Mouse (Mus musculus) liver (tissue): Measurements from ENCODE around the gene Larp4b.

ENCODE experiments used
- DNase-seq: peaks from one replicate; pipeline ENCODE4 v3.0.0-alpha.2; 2020; ENCODE audit warnings: mixed read lengths

The Larp4b gene

DNA sequence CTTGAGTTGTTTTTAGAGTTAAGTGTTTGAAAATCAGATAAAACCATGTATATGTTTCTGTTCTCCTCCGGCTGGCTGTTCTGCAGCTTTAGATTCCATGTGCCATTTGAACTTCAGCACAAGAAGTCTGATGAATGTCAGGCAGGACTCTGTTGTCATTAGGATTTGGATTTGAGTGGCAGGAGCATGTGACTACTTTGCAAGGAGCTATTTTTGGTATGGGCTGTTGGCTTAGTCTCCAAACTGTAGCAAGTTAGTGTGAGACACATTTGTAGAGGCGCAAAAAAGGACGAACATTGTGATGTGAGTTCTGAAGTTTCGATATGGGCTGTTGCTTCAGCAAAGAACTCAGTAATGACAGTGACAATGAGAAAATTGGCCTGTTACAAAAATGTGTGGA is 34.0 kb downstream of the Larp4b start:
- DNase-seq = no peak

DNA sequence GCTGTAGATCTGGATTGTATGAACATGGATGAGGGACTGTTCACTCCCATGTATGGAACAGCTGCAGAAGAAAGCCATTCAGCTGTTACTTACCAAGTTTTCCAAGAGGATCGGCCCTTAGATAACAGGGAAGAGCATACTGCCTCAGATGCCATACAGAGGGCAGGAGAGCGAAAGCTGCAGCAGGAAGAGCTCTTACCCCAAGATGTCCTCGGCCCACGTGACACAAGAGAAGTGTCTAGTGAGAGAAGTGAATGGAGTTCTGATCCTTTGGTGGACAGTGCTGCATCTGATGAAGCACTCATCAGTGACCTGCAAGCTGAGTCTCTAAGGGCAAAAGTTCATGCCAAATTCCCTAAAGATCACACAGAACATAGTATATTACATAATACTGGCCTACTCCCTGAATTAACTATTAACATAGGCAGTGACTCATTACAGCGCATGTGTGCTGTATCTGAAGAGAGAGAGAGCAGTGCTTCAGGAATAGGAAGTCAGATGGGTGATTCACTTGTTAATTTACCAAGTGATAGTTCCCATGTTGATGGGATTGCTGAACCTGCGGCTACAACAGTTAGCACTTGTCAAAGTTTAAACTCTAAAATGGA is 35.1 kb downstream of the Larp4b start:
- no peak for DNase-seq

DNA sequence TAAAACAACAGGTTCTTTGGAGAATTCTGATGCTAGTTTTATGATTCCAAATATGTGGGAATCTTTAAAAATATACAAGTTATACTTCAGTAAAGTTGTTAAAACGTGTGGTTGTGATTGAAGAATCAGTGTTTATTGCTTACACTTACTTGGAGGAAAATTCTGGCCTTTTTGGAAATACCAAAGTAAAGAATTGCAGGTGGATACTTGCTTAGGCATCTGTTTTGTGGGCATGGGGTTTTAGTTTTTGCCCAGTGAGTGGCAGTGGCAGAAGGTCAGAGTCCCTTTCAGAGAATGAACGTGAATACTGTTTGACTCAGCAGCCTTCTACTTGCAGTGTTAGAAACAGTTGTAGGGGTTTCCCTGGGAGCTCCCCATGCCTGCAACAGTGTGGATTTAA is 40.7 kb downstream of the Larp4b start:
- DNase-seq = no peak

DNA sequence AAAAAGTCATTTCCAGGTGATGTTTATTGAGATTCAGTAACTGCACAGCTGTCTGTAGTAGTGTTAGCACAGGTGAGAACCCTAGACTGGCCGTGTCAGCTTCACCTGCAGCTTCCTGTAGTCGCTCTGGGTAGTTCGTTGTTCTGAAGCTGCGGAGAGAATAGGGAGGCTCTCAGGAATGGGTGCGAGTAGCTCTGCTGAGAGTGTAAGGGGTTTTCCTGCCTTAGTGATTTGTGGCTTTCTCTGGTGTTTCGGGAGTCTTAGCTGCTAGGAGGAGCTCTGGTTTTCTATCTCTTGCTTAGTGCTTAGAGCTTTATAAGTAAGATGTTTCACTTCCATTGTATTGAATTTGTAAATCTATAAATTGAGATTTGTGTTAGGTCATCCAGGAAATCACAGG is 42.4 kb downstream of the Larp4b start:
- no peak for DNase-seq

- DNase-seq = no peak
Observed at GRCm38 (mm10) chr13:9136733-9137132, 43.1 kb downstream of the Larp4b start.

DNA sequence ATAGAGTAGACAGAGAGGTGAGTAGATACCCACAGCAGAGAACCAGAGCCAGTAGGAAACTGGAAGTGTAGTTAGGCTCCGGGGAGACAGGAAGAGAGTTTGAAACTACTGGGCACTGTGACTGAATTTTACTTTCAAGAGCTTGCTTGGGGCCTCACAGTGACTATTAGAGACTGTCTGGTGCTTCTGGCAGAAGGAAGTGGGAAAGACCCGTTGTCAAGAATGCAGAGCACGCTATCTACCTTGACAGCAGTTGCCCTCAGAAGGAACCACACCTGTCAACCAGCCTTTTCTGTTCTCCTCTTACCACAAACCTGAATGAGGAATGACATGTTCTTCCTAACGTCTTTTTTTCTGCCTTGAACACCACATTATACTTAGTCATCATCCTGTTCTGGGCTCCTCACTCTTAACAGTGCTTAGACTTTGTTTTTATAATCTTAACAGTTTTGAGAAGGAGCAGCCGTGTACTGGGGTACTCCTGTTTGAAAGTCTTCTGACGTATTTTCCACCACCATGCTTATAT is 45.8 kb downstream of the Larp4b start:
- no peak for DNase-seq

DNA sequence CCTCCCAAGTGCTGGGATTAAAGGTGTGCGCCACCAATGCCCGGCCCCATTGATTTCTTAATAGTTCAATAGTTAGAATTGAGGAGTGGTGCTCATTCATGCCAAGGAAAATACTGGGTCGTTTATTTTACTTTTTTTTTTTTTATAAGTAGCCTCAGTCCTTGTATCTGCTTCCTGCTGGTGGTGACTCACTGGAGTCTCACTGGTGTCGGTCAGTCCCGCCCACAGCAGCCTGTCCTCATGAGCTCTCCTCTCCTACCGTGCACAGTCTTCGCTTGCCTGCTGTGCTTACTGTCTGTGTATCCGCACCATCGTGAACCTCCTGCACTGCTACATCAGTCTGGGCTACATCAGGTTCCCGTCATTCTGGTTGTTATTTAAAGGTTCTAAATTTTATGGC is 46.5 kb downstream of the Larp4b start:
- DNase-seq = no peak

DNA sequence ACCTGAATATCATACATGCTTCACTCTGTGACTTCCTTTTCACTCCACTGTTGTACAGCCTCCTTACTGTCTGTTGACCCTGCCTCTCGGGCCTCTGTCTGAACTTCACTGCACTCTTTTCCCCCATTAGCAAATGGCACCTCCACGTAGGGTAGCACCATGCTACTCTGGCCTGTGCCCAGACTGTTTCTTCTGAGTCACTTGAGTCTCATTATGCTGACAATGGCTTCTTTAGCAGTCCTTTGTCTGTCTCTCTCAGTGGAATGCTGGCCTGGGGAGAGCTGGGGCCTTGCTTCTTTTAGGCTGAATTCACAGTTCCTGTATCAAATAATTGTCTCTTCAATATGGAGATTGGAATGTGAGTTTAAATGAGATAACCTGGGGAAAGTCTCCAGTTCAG is 48.7 kb downstream of the Larp4b start:
- no peak for DNase-seq

- no peak for DNase-seq
Observed at GRCm38 (mm10) chr13:9148830-9149229, 55.1 kb downstream of the Larp4b start.

GRCm38 (mm10) chr13:9149473-9150217 is 56.0 kb downstream of the Larp4b start:
- DNase-seq = no peak

- DNase-seq = no peak
Observed at GRCm38 (mm10) chr13:9151100-9151499, 57.4 kb downstream of the Larp4b start.

- no peak for DNase-seq
Observed at GRCm38 (mm10) chr13:9151619-9152018, 57.9 kb downstream of the Larp4b start.

GRCm38 (mm10) chr13:9152267-9152666 is 58.6 kb downstream of the Larp4b start:
- no peak for DNase-seq

GRCm38 (mm10) chr13:9153803-9154202 is 60.1 kb downstream of the Larp4b start:
- no peak for DNase-seq

DNA sequence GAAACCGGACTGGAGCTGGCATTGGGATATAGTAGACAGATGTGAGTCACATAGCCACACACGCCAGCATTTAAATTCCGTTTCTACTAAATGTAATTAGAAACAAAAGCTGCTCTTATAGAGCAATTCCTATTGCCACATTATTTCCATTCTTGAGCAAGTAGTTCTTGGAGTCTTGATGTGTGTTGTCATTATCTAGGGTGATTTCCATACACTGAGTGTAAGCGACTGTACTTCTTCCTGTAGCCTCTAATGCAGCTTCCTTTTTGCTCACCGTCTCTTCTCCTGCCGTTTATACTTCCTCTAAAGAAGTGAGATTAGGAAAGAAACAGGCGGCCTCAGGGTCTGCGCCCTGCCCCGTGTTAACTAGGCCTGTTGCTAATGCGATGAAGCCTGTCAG is 65.6 kb downstream of the Larp4b start:
- no peak for DNase-seq

DNA sequence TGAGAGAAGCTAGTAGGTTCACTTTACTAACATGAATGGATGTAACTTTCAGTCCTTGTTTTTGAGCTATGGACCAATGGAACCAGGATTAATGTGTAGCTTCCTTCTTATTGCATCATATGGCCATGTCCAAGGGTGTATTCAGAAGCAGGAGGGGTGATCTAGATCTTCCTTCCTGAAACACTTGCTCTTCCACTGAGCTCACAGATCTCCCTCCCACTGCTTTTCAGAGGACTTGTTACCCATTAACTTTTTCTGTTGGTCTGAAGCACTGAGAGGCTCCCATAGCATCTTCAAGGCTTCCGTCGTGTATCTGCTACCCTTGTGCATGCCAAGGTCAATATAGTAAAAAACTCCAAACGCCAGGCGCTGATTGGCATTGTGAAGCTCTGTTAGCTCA is 69.2 kb downstream of the Larp4b start:
- DNase-seq = no peak

- DNase-seq = no peak
Observed at GRCm38 (mm10) chr13:9167842-9168241, 74.2 kb downstream of the Larp4b start.

GRCm38 (mm10) chr13:9169616-9170015 is 75.9 kb downstream of the Larp4b start:
- no peak for DNase-seq

- no peak for DNase-seq
Observed at GRCm38 (mm10) chr13:9170726-9171125, 77.0 kb downstream of the Larp4b start.

- no peak for DNase-seq
Observed at GRCm38 (mm10) chr13:9173414-9173813, 79.7 kb downstream of the Larp4b start.

GRCm38 (mm10) chr13:9175171-9175570 is 81.5 kb downstream of the Larp4b start:
- DNase-seq = no peak

- DNase-seq = no peak
Observed at GRCm38 (mm10) chr13:9178270-9178669, 84.6 kb downstream of the Larp4b start.

GRCm38 (mm10) chr13:9178718-9179117 is 85.0 kb downstream of the Larp4b start:
- DNase-seq = no peak

GRCm38 (mm10) chr13:9180221-9180620 is 86.5 kb downstream of the Larp4b start:
- DNase-seq = no peak

DNA sequence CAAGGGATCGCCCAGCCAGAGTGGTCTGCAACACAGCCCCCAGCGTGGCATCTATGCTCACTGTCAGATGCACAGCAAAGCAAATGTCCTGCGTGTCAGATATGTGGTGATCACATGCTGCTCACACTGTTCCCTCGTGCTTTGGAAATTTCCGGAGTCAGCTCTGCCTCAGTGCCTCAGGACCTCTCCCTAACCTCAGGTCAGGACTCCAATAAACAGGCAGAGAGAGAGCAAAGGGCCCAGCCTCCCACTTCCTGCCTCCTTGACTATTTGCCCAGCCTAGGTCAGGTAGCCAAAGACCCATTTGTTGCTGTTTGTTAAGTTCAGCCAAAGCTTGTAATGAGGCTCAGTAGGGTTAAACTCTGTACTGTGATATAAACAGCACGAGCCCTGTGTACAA is 87.4 kb downstream of the Larp4b start:
- no peak for DNase-seq
